Mouse (Mus musculus): ENCODE measurements at regions not wholly inside any gene's neighbourhood (a gene's known extent, or its start where the extent isn't known, plus 50 kb on each side); places are given as distances from the start of the nearest gene placed in this dataset.
"Not testable (repeated sequence)": the region's sequence is repeated elsewhere in the genome, so short reads cannot be mapped to it uniquely, and the experiment has no call there.

- ATAC-seq (replicated peaks; ENCODE audit: low FRiP score, low TSS enrichment, poor library complexity, severe bottlenecking) = no peak
Observed at GRCm38 (mm10) chr12:15659332-15659731, 157.4 kb downstream of the Trib2 start.

- no peak for ATAC-seq (replicated peaks; ENCODE audit: low FRiP score, low TSS enrichment, poor library complexity, severe bottlenecking)
Observed at GRCm38 (mm10) chr12:15657748-15658251, 158.9 kb downstream of the Trib2 start.

GRCm38 (mm10) chr12:15654585-15654984 is 162.1 kb downstream of the Trib2 start:
- ATAC-seq (replicated peaks; ENCODE audit: low FRiP score, low TSS enrichment, poor library complexity, severe bottlenecking) = no peak

GRCm38 (mm10) chr12:15653357-15653763 is 163.4 kb downstream of the Trib2 start:
- ATAC-seq (replicated peaks; ENCODE audit: low FRiP score, low TSS enrichment, poor library complexity, severe bottlenecking) = no peak

GRCm38 (mm10) chr12:15651293-15651692 is 165.4 kb downstream of the Trib2 start:
- ATAC-seq (replicated peaks; ENCODE audit: low FRiP score, low TSS enrichment, poor library complexity, severe bottlenecking) = no peak

- ATAC-seq (replicated peaks; ENCODE audit: low FRiP score, low TSS enrichment, poor library complexity, severe bottlenecking) = no peak
Observed at GRCm38 (mm10) chr12:15649906-15650305, 166.8 kb downstream of the Trib2 start.

- ATAC-seq (replicated peaks; ENCODE audit: low FRiP score, low TSS enrichment, poor library complexity, severe bottlenecking) = no peak
Observed at GRCm38 (mm10) chr12:15649226-15649625, 167.5 kb downstream of the Trib2 start.

GRCm38 (mm10) chr12:15644074-15644672 is 172.5 kb downstream of the Trib2 start:
- no peak for ATAC-seq (replicated peaks; ENCODE audit: low FRiP score, low TSS enrichment, poor library complexity, severe bottlenecking)

GRCm38 (mm10) chr12:15643669-15644068 is 173.1 kb downstream of the Trib2 start:
- no peak for ATAC-seq (replicated peaks; ENCODE audit: low FRiP score, low TSS enrichment, poor library complexity, severe bottlenecking)

- no peak for ATAC-seq (replicated peaks; ENCODE audit: low FRiP score, low TSS enrichment, poor library complexity, severe bottlenecking)
Observed at GRCm38 (mm10) chr12:15640320-15640719, 176.4 kb downstream of the Trib2 start.

- no peak for ATAC-seq (replicated peaks; ENCODE audit: low FRiP score, low TSS enrichment, poor library complexity, severe bottlenecking)
Observed at GRCm38 (mm10) chr12:15629971-15630370, 186.8 kb downstream of the Trib2 start.

GRCm38 (mm10) chr12:15619521-15619920 is 197.2 kb downstream of the Trib2 start:
- no peak for ATAC-seq (replicated peaks; ENCODE audit: low FRiP score, low TSS enrichment, poor library complexity, severe bottlenecking)

- ATAC-seq (replicated peaks; ENCODE audit: low FRiP score, low TSS enrichment, poor library complexity, severe bottlenecking) = no peak
Observed at GRCm38 (mm10) chr12:15617312-15617711, 199.4 kb downstream of the Trib2 start.

- ATAC-seq (replicated peaks; ENCODE audit: low FRiP score, low TSS enrichment, poor library complexity, severe bottlenecking) = no peak
Observed at GRCm38 (mm10) chr12:15611847-15612580, 204.7 kb downstream of the Trib2 start.

GRCm38 (mm10) chr12:15607091-15607490 is 209.6 kb downstream of the Trib2 start:
- ATAC-seq (replicated peaks; ENCODE audit: low FRiP score, low TSS enrichment, poor library complexity, severe bottlenecking) = no peak

GRCm38 (mm10) chr12:15606095-15606494 is 210.6 kb downstream of the Trib2 start:
- no peak for ATAC-seq (replicated peaks; ENCODE audit: low FRiP score, low TSS enrichment, poor library complexity, severe bottlenecking)

- ATAC-seq (replicated peaks; ENCODE audit: low FRiP score, low TSS enrichment, poor library complexity, severe bottlenecking) = no peak
Observed at GRCm38 (mm10) chr12:15604630-15605029, 212.1 kb downstream of the Trib2 start.

- no peak for ATAC-seq (replicated peaks; ENCODE audit: low FRiP score, low TSS enrichment, poor library complexity, severe bottlenecking)
Observed at GRCm38 (mm10) chr12:15603885-15604284, 212.8 kb downstream of the Trib2 start.

- no peak for ATAC-seq (replicated peaks; ENCODE audit: low FRiP score, low TSS enrichment, poor library complexity, severe bottlenecking)
Observed at GRCm38 (mm10) chr12:15603319-15603718, 213.4 kb downstream of the Trib2 start.

GRCm38 (mm10) chr12:15594704-15595103 is 222.0 kb downstream of the Trib2 start:
- no peak for ATAC-seq (replicated peaks; ENCODE audit: low FRiP score, low TSS enrichment, poor library complexity, severe bottlenecking)

GRCm38 (mm10) chr12:15587864-15588263 is 228.9 kb downstream of the Trib2 start:
- ATAC-seq (replicated peaks; ENCODE audit: low FRiP score, low TSS enrichment, poor library complexity, severe bottlenecking) = not testable (repeated sequence)

All from megakaryocyte-erythroid progenitor cell, adult 5-6 weeks (primary cell).